Mouse (Mus musculus): ENCODE data around the gene Gpr132.

- TF ChIP-seq CTCF (IDR thresholded peaks at IDR 0.05; ENCODE audit: low read depth, low read length) = no peak
- TF ChIP-seq POLR2A (IDR thresholded peaks at IDR 0.05; ENCODE audit: extremely low read depth, insufficient read depth, low read length) = no peak
Observed at GRCm38 (mm10) chr12:112866467-112867080, 1.5 kb downstream of the Gpr132 start.
